Mouse (Mus musculus) heart, embryonic 14.5 days (tissue): Measurements from ENCODE around the gene Zfp239. TPM values are rescaled to one million over a fixed set of nuclear protein-coding genes. Genes with fewer than 3 reads are reported as not detected.

Experiments
- ATAC-seq: fragments of 200-750 bp; cut with Nextera tagmentation; 2 replicates; pipeline ENCODE4 v1.8.0; 2017; ENCODE audit warnings: low read depth, moderate TSS enrichment; ENCODE audit not compliant: insufficient number of reproducible peaks, insufficient read depth, low FRiP score
- H3K27ac ChIP-seq, 2 experiments: fragments of 200-500 bp in 1 of 2; fragments of 300-500 bp in 1 of 2; sonication (generic) in 1 of 2; replicated peaks in 1 of 2; 2 replicates each; pipeline ENCODE4 v1.5.1; 2012 to 2014; ENCODE audit warnings: low read depth in 2 of 2, low read length in 2 of 2, control low read depth in 1 of 2, mild to moderate bottlenecking in 1 of 2, mixed read lengths in 1 of 2; ENCODE audit not compliant: control insufficient read depth in 1 of 2, insufficient read depth in 1 of 2
- H3K27me3 ChIP-seq: fragments of 300-500 bp; sonication (generic); 2 replicates; pipeline ENCODE4 v1.6.1; 2014; ENCODE audit warnings: mild to moderate bottlenecking, low read length, control low read depth; ENCODE audit not compliant: control insufficient read depth, insufficient read depth
- H3K36me3 ChIP-seq: fragments of 300-500 bp; sonication (generic); 2 replicates; pipeline ENCODE4 v1.6.1; 2014; ENCODE audit warnings: mild to moderate bottlenecking, control low read depth, low read length, mixed read lengths; ENCODE audit not compliant: control insufficient read depth, insufficient read depth
- H3K4me1 ChIP-seq, 2 experiments: fragments of 200-500 bp in 1 of 2; fragments of 300-500 bp in 1 of 2; sonication (generic) in 1 of 2; 2 replicates each; pipeline ENCODE4 v1.6.1; 2012 to 2014; ENCODE audit warnings: low read length in 2 of 2, control low read depth in 1 of 2, mixed read lengths in 1 of 2; ENCODE audit not compliant: control insufficient read depth in 2 of 2, insufficient read depth in 2 of 2
- H3K4me2 ChIP-seq: fragments of 300-500 bp; sonication (generic); 2 replicates; pipeline ENCODE4 v1.6.1; 2014; ENCODE audit warnings: mild to moderate bottlenecking, low read length
- H3K4me3 ChIP-seq, 2 experiments: fragments of 200-500 bp in 1 of 2; fragments of 300-500 bp in 1 of 2; sonication (generic) in 1 of 2; 2 replicates each; pipeline ENCODE4 v1.5.1; 2012 to 2014; ENCODE audit warnings: low read length in 2 of 2, mild to moderate bottlenecking in 2 of 2, control low read depth in 1 of 2, low read depth in 1 of 2, moderate library complexity in 1 of 2; ENCODE audit not compliant: control insufficient read depth in 1 of 2, insufficient read depth in 1 of 2
- H3K9ac ChIP-seq: fragments of 300-500 bp; sonication (generic); 2 replicates; pipeline ENCODE4 v1.6.1; 2014; ENCODE audit warnings: mild to moderate bottlenecking, low read length
- H3K9me3 ChIP-seq: fragments of 300-500 bp; sonication (generic); 2 replicates; pipeline ENCODE4 v1.6.1; 2016; ENCODE audit warnings: low read length, control low read depth; ENCODE audit not compliant: control insufficient read depth
- WGBS: fragments of 180-500 bp; shearing (Covaris S2); extraction: QIAGEN DNeasy Blood & Tissue Kit; methylation state at CpG from one replicate; pipeline ENCODE4 v1.1.7; 2014; 5-methylcytosine and 5-hydroxymethylcytosine counted together
- polyA plus RNA-seq: library from polyadenylated mRNA; unstranded; fragments of >200 nt; fragmentation: Nextera tagmentation; extraction: Ambion mirVana; gene quantifications from 2 replicates; pipeline ENCODE4 v1.2.1, GENCODE M21; 2014

The Zfp239 gene
- polyA plus RNA-seq, 1 experiment from 2014 or later: 0.96 TPM

DNA sequence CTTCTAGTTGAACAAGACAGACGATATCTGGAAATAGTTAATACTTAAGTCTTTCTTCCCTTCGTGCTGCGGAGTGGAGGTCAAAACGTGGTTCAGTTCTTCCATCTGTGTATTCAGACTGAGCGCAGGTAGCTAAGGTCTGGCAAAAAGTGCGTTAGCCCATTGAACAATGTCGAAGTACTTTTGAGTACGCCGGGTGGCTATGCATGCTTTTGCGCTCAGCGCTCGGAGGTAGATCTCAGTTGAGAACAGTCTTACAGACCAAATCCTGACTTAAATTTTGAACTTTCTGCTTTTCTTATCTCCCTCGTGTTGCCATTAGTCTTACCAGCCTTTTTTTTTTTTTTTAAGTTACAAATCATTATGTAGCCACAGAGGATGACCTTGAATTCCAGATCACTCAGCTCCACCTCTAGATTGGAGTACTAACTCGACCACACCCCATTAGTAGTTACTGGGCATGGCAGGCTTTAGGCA lies 46.6 kb downstream of the Zfp239 start:
- H3K27me3 ChIP-seq: no peaks in the 10 kb centered on the region
- H3K27ac ChIP-seq: peak overlapping the region; percentile 82 to 97; a peak in 2 of 4 replicates
- ATAC-seq: no peak
- peak overlapping the region; percentile 99 for H3K9ac ChIP-seq
- under 1% methylated on average over 14 of the region's 14 CpGs for WGBS
- H3K9me3 ChIP-seq: no peaks in the 10 kb centered on the region
- peaks cover 8 to 32% of the 10 kb centered on the region in 2 experiments for H3K4me1 ChIP-seq
- peak overlapping the region; percentile 85 for H3K4me2 ChIP-seq
- H3K4me3 ChIP-seq: peak overlapping the region; percentile 85 to 99
- H3K36me3 ChIP-seq: no peaks in the 10 kb centered on the region

DNA sequence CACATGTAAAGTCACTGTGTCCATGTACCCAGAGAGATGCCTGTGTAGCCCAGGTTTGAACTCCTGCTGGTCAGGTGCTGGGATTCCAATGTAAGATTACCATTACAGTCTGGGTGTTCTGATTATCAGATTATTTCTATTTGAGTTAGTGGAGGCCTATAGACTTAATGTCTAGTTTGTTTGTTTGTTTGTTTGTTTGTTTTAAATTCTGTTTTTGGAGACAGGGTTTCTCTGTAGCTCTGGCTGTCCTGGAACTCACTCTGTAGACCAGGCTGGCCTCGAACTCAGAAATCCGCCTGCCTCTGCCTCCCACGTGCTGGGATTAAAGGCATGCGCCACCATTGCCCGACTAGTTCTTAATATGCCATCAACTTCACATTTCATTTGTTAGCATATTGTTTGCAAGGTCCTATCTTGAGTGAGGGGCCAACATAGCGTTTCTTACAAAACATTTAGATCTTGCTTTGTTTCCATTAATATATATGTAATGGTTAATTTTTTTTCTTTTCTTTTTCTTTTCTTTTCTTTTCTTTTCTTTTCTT lies 48.3 kb downstream of the Zfp239 start:
- H3K4me1 ChIP-seq: peaks cover 7 to 32% of the 10 kb centered on the region in 2 experiments
- H3K4me2 ChIP-seq: no peak overlapping the region; the same call in 1 of the 2 replicates
- H3K9ac ChIP-seq: peak overlapping the region; percentile 99; the same call in 1 of the 2 replicates
- H3K27ac ChIP-seq: no peak overlapping the region
- H3K36me3 ChIP-seq: no peaks in the 10 kb centered on the region
- no peaks in the 10 kb centered on the region for H3K9me3 ChIP-seq
- no peak for ATAC-seq
- WGBS: 82% methylated on average over 6 of the region's 6 CpGs
- no peak overlapping the region for H3K4me3 ChIP-seq
- H3K27me3 ChIP-seq: no peaks in the 10 kb centered on the region

DNA sequence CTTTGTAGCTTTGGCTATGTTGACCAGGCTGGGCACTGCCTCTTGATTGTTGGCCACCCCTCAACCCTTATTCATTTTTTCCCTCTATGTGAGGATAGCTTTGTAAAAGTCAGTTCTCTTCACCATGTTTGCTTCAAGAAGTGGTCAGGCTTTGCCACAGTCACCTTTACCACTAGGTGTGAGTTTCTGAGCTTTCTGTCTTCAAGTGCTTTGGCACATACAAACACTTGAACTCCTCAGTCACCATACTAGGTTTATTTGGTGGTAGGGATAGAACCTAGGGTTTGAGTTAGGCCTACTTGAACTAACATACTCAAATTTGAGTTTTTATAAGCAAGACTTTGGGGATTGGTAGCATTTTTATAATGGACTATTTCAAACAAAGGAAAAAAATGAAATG lies 52.6 kb downstream of the Zfp239 start:
- ATAC-seq: no peak
- Histone ChIP-seq H3K4me3 (no peak overlapping the region), H3K27me3 (no peaks in the 10 kb centered on the region), H3K9me3 (no peaks in the 10 kb centered on the region), H3K36me3 (peaks cover 10% of the 10 kb centered on the region), H3K9ac (no peak overlapping the region), H3K4me2 (no peak overlapping the region), H3K27ac (no peak overlapping the region), H3K4me1 (peaks cover 2 to 40% of the 10 kb centered on the region in 2 experiments; a peak in 3 of 4 replicates)

DNA sequence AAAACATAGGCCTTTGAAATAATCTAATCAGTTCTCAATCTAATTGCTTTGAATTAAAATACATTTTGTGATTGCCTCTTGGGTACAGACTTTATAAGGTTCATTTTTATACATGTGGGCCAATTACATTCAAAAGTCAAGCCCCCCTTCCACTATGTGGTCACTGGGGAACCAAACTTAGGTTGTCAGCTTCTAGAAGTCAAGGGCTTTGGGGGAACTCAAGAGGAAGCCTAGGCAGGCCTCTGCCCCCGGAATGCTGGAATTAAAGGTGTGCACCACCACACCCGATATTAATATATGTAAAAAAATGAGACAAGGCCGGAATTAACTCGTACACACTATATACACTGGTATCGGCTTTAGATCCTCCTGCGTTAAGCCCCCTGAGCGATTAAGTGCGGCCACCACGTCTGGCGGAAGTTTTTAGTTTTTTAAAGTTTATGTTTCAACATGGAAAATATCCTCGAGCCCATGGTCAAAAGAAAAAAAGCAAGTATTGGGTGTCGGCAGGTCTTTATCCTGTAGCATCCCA lies 54.4 kb downstream of the Zfp239 start:
- peak overlapping the region; percentile 89 for H3K4me2 ChIP-seq
- WGBS: 1% methylated on average over 12 of the region's 12 CpGs
- peak overlapping the region; percentile 74 for H3K9ac ChIP-seq
- H3K36me3 ChIP-seq: peaks cover 26% of the 10 kb centered on the region
- H3K4me3 ChIP-seq: peak overlapping the region; percentile 60 to 78
- peak overlapping the region; percentile 93 to 98 for H3K27ac ChIP-seq
- H3K9me3 ChIP-seq: no peaks in the 10 kb centered on the region
- no peak for ATAC-seq
- H3K27me3 ChIP-seq: no peaks in the 10 kb centered on the region
- H3K4me1 ChIP-seq: peaks cover 2 to 41% of the 10 kb centered on the region in 2 experiments; a peak in 3 of 4 replicates

DNA sequence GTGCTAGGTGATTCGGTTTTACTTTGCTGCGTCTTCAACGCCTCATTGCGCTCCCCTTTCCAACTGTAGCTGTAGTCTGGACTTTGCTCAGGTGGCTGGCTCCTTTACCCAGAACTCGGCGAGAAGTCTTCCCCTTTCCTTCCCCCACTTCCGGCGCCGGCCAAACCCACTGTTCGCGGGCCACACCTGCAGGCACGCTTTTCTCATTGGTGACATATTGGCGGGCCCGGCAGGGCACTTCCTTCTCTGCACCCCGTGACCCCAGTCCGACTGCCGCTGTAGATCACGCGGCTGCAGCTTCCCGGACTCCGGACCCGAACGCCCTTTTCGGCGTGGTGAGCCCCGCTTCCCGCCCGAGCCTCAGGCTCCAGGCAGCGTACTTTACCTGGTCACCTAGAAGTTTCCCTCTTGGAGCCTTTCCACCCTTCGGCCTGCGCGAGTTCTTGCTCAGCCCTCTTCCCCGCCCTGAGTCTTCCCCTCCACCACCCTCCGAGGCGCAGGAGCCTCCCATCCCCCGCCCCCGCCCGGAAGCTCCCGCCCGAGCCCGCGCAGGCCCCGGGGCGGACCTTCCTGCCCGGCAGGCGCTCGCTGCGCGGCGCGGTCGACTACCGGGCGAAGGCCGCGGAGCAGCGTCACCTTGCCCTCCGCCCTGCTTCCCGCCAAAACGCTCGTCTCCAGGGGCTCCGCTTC lies 55.0 kb downstream of the Zfp239 start:
- H3K4me2 ChIP-seq: peak overlapping the region; percentile 89
- peaks cover 2 to 40% of the 10 kb centered on the region in 2 experiments; a peak in 3 of 4 replicates for H3K4me1 ChIP-seq
- peak; percentile 93 for ATAC-seq
- H3K36me3 ChIP-seq: peaks cover 32% of the 10 kb centered on the region
- H3K27me3 ChIP-seq: no peaks in the 10 kb centered on the region
- H3K9me3 ChIP-seq: no peaks in the 10 kb centered on the region
- H3K27ac ChIP-seq: peak overlapping the region; percentile 93 to 98
- peak overlapping the region; percentile 60 to 78 for H3K4me3 ChIP-seq
- peak overlapping the region; percentile 74 for H3K9ac ChIP-seq
- under 1% methylated on average over 62 of the region's 62 CpGs for WGBS

DNA sequence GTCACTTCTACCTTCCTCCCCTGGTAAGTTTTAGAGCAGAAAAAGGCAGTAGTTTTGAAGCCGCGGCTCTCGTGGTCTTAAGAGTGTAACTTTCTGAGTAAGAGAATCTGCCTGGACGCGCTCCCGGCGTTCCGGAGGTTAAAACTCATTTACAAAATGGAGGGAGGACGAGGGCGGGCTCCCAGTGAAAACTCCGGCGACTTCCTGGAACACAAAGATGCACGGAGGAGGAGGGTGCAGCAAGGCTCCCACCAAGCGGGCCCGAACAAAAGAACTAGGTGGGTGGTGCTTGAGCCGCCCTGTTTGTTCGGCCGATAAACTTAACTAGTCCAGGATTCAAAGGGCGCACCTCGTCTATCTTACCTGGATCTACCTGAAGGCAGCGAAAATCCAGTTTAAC lies 55.7 kb downstream of the Zfp239 start:
- H3K4me3 ChIP-seq: peak overlapping the region; percentile 60 to 78
- peak overlapping the region; percentile 89 for H3K4me2 ChIP-seq
- H3K4me1 ChIP-seq: peaks cover 2 to 40% of the 10 kb centered on the region in 2 experiments; a peak in 3 of 4 replicates
- H3K9me3 ChIP-seq: no peaks in the 10 kb centered on the region
- peak overlapping the region; percentile 93 to 98 for H3K27ac ChIP-seq
- H3K27me3 ChIP-seq: no peaks in the 10 kb centered on the region
- 2% methylated on average over 21 of the region's 21 CpGs for WGBS
- ATAC-seq: peak; percentile 51; the same call in 1 of the 2 replicates
- H3K9ac ChIP-seq: peak overlapping the region; percentile 74
- H3K36me3 ChIP-seq: peaks cover 37% of the 10 kb centered on the region

DNA sequence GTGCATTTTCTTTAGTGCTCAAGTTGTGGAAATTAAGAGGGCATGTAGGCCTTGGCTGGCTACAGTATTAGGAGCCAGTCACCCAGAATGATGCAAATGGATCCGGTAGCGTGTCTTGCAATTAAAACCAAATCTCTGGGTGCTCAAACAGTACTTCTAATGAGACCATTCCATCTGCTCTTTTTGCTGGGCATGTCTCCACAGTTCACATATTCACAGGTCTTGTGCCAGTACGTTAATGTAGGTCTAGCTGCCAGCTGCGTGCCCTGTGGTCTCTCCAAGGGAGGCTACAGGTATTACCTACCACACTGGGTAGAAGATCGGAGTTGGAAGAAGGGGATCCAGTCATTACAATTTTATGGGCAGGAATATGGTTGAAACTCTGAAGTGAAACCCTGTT lies 56.1 kb downstream of the Zfp239 start:
- Histone ChIP-seq H3K27ac (peak overlapping the region; percentile 93 to 98), H3K27me3 (no peaks in the 10 kb centered on the region), H3K4me2 (peak overlapping the region; percentile 89), H3K4me1 (peaks cover 2 to 40% of the 10 kb centered on the region in 2 experiments; a peak in 3 of 4 replicates), H3K4me3 (peak overlapping the region; percentile 60 to 78), H3K9ac (peak overlapping the region; percentile 74), H3K36me3 (peaks cover 42% of the 10 kb centered on the region), H3K9me3 (no peaks in the 10 kb centered on the region)
- no peak for ATAC-seq
- WGBS: 29% methylated on average over 5 of the region's 5 CpGs
